Mouse (Mus musculus) fibroblast of lung, adult 2 months (primary cell): Measurements from ENCODE around the gene Thrb.

ENCODE experiments used
- DNase-seq: peaks from one replicate; pipeline ENCODE4 v3.0.0-alpha.2; 2011; ENCODE audit warnings: low read depth

The Thrb gene

GRCm38 (mm10) chr14:17784207-17784806 lies 124.2 kb downstream of the Thrb start:
- DNase-seq: peak; percentile 25

- no peak for DNase-seq
Observed at GRCm38 (mm10) chr14:17785370-17785769, 125.3 kb downstream of the Thrb start.

- no peak for DNase-seq
Observed at GRCm38 (mm10) chr14:17786249-17786648, 126.2 kb downstream of the Thrb start.

DNA sequence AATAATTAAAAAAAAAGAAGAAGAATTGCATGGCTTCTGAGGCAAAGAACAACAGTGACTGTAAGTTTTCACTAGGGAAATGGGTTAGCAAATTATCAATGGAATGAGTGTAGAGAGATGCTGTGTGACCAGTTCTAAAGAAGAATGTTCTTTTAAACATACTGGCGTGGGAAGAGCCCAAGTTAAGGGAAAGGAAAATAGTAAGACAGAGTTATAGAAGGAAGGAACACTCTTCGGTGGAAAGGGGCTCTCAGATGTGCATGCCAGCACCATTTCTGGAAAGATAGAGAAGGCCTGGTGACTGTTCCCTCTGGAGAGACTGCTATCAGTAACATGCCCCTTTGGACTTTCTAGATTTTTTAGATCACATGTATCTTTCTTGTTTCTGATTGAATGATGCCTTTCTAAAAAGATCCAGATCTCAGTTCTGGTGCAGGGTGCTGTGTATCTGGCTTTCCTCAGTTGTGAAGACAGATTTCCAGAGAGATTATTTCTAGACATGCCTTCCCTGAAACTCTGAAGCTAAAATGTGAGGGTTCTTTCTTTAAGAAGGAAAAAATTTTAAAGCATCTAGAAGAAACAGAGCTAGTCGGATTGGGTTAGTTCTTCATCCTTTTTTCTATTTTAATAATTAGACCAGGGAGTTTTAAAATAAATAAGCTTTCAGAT lies 144.0 kb downstream of the Thrb start:
- DNase-seq: no peak

GRCm38 (mm10) chr14:17811051-17811450 lies 151.0 kb downstream of the Thrb start:
- DNase-seq: no peak

DNA sequence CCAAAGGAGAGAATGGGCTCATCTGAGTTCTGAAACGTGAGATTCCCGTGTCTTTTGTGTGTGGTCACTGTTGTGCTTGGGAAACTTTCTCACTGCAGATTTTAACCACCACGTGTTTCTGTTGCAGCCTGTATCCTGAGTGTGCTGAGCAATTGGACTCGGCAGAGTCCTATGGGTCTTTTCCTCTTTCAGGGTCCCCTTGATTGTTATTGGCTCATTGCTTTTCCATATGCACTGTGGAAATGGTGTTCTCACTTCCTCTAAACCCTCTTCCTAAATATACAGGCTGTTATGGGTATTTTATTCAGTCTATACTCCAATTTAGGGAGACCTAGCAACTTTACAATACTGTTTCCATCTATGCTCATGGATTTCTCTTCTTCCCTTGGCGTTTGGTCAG lies 152.4 kb downstream of the Thrb start:
- no peak for DNase-seq

DNA sequence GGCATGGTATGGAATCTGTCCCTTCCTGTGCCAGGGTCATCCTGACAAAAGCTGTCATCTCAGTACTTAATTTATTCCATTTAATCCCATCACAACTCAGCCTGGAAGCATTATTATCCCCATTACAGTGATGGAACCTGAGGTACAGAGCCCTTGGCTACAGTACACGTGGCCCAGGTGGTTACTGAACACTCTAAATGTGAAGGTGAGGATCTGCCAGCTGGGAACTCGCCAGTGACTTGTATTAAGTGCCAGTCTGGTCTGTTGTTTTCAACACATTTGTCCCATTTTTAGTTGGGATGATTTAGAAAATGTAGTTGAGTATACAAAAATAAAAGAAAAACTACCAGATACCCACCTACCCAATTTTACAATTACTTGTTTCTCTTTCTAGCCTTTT lies 155.0 kb downstream of the Thrb start:
- no peak for DNase-seq

DNA sequence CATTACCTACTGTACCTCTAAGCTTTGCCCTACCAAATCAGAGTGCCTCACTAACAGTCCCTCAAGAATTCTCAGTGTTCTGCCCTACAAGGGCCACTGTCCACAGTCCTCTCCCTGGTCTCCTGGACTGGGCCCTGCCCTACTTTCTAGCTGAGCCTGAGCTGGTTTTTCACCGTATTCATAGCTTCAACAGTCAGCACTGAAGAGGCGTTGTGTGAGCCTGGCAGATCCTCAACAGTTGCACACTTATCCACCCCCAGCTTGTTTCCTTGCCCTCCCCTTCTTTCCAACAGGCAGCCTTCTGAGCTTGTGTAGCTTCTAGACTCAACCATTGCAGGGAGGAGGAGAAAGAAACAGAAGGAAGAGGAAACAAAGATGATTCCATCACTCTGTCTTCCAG lies 158.0 kb downstream of the Thrb start:
- DNase-seq: no peak

GRCm38 (mm10) chr14:17822754-17823153 lies 162.7 kb downstream of the Thrb start:
- DNase-seq: no peak

GRCm38 (mm10) chr14:17827401-17827800 lies 167.3 kb downstream of the Thrb start:
- DNase-seq: peak; percentile 89

GRCm38 (mm10) chr14:17835738-17836137 lies 175.7 kb downstream of the Thrb start:
- no peak for DNase-seq

- DNase-seq: no peak
Observed at GRCm38 (mm10) chr14:17836766-17837165, 176.7 kb downstream of the Thrb start.

- DNase-seq: no peak
Observed at GRCm38 (mm10) chr14:17845003-17845697, 185.1 kb downstream of the Thrb start.

- no peak for DNase-seq
Observed at GRCm38 (mm10) chr14:17845871-17846270, 185.8 kb downstream of the Thrb start.

DNA sequence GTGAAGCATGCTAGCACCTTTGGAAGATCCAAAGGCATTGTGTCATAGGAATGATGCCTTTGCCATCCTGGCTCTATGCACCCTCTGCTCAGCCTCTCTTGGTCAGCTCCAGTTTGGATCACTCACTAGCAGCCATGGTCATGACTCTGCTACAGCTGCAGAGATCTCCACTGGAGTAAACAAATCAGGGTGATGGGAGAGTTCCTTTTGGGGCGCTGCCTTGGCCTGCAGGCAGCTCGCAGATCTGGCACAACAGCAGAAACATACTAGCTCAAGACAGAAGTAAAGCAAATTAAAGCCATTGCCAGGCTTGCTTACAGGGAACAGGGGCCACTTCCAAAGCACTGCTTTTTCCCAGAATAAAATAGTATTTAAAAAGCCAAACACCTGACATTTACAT lies 186.6 kb downstream of the Thrb start:
- no peak for DNase-seq

DNA sequence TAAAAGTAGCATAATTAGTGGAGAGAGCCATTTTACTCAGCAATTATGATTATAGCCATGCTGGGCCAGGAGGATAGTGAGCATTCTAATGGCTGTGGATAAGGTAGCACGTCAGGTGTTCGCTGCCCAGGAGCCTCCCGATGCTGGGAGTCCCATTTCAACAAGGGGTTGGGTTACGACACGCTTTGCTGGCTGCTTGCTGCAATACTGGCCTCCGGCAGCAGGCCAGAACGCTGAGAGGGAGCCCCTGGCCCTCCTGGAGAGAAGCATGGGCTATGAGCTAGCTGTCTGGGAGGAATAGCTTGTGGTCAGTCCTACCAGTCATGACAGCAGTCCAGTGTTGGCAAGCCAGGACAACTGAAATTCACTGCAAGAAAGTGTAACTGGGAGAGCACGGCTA lies 187.2 kb downstream of the Thrb start:
- DNase-seq: no peak

DNA sequence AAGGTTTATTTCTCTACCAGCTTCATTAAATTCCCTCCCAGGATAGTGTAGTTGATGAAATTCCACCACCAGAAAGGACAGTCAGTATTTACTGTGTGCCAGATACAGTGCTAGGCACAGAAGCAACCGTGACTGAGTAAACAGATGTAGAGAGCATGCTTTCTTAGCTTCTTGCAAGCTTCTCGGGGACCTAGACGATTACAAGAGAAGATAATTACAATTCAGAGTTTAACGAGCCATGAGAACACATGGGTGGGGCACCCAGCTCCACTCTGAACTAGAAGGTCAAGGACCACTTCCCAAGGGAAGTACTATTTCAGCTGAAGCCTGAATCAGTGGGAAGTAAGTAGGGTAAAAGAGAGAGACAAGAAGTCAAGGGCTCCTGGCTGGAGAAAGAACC lies 190.3 kb downstream of the Thrb start:
- DNase-seq: no peak

DNA sequence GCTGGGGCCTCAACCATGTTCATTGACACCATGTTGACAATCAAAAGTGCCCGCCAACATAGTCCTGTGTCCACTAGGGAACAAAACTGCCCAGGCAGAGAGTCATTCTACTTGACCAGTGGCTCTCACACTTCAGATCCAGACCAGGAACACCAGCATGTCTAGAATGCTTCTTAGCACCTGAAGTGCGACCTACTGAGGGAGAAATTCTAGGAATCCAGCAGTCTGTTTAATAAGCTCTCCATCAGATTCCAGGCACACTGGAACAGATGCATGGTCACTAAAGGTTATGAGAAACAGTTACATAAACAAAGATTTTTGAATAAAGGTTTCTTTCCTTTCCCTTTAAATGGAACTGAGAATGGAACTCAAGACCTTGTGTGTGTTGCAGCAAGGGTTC lies 192.2 kb downstream of the Thrb start:
- no peak for DNase-seq

- DNase-seq: no peak
Observed at GRCm38 (mm10) chr14:17859790-17860385, 199.8 kb downstream of the Thrb start.

DNA sequence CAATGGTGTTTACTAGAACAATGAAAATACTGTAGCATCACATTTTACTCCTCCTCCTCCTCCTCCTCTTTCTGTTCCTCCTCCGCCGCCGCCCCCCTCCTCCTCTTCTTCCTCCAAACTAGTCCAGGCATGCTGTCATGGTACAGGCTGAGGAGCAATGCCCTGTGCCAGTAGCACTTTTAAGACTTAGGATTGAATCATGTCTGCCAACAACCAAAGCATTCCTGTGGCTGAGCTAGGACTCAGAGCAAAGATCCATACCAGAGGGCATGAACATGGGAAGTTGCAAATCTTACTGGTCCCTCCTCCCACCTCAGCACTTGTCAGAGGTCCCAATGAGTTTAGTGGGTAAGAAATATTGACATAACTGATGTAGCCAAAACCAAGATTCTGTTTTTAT lies 202.6 kb downstream of the Thrb start:
- DNase-seq: peak; percentile 73

GRCm38 (mm10) chr14:17863701-17864320 lies 203.8 kb downstream of the Thrb start:
- DNase-seq: no peak

DNA sequence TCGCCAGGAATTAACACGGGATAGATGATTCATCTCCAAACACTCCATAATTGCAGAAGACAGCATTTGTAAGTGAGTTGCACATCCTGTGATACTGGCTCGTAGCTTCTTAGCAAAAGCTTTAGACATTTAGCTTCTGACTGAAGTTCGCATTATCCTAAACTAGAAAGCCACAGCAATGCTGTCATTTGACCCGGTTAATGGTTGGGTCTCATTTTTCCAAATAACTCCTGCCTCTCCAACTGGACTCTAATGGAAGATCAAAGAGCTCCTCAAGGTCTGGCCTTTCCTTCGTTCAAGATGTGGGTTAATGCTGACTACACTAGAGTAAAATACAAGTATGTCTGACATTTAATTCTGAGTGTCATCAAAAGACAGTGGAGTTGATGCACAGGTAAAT lies 208.3 kb downstream of the Thrb start:
- DNase-seq: no peak

GRCm38 (mm10) chr14:17875946-17876345 lies 215.9 kb downstream of the Thrb start:
- no peak for DNase-seq
